Mouse (Mus musculus): ENCODE data around the gene Filip1l. TPM values are rescaled to one million over a fixed set of nuclear protein-coding genes. Genes with fewer than 3 reads are reported as not detected.

Filip1l gene
- polyA plus RNA-seq, 1 experiment from 2014 or later, result 24.3 TPM

DNA sequence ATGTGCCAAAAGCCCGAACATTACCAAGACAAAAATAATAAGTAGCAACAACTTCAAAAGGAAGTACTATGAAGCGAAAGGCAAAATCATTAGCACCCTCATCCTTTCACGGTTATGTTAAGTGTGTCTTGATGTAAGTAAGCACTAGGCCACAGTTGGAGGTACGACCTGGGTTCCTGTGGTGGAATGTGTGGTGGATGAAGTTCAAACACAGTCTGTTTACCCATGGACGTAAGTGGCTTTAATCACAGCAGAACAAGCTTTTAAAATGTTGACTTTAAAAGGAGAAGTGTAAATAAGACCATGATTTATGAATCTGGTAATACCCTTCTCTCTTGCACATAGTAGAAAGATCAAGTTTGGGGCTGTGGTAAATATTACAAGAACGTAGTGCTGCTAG is 153.2 kb downstream of the Filip1l start:
- ATAC-seq (ENCODE audit: insufficient number of reproducible peaks, low FRiP score, low TSS enrichment, low read depth), result no peak
- H3K9me3 ChIP-seq (ENCODE audit: control insufficient read depth, low read length), result no peaks in the 10 kb centered on the region
- H3K27me3 ChIP-seq (ENCODE audit: control insufficient read depth, insufficient read depth, low read length), result no peaks in the 10 kb centered on the region
- H3K9ac ChIP-seq (ENCODE audit: low read length), result no peak overlapping the region
- H3K36me3 ChIP-seq (ENCODE audit: control insufficient read depth, insufficient read depth, low read length), result no peaks in the 10 kb centered on the region
- H3K27ac ChIP-seq (replicated peaks; ENCODE audit: low read depth, low read length), result no peak overlapping the region
- no peak for DNase-seq (ENCODE audit: low spot score)
- no peak overlapping the region for H3K4me2 ChIP-seq (ENCODE audit: low read depth, severe bottlenecking)
- WGBS, result 59% methylated on average over 6 of the region's 6 CpGs
- H3K4me3 ChIP-seq (ENCODE audit: low read depth, low read length), result no peak overlapping the region
- no peaks in the 10 kb centered on the region for H3K4me1 ChIP-seq (ENCODE audit: control insufficient read depth, insufficient read depth, low read length)

DNA sequence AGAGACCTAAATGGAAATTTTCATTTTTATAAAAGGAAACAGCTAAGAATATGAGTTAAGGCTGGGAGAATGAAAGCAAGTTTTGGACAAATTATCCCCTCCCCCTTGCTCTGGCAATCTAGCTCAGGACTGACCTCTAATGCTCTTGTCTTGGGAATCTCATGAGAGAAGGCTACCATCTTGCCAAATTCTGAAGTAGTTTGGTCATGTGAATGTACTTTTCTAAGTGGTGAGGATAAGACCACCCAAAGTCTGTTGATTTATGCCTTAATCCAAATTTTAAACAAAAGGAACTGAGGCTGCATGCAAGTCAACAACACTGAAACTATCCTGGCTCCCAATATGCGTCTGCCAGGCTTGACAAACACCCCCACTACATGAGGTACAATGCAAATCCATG is 155.5 kb downstream of the Filip1l start:
- H3K9ac ChIP-seq (ENCODE audit: low read length), result no peak overlapping the region
- H3K36me3 ChIP-seq (ENCODE audit: control insufficient read depth, insufficient read depth, low read length), result no peaks in the 10 kb centered on the region
- WGBS, result 77% methylated on average over 1 of the region's 1 CpGs

DNA sequence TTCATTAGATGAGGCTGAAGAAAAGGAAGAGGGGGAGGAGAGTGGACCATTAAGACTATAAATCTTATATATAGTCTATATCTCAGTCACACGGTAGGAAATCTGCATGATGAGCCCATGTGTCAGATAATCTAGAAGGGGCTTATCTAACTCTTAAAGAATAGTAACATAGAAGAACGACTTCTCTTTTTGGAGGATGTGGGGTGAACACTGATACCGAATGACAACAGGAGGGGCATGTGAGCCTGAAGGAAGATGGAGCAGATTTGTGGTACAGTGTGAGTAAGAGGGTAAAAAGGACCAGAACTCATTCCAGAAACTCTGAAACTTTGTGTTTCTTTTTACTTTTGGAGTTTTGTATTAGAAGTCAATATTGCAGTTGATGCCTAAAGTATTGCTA is 156.2 kb downstream of the Filip1l start:
- Histone ChIP-seq H3K36me3 (ENCODE audit: control insufficient read depth, insufficient read depth, low read length) (no peaks in the 10 kb centered on the region), H3K4me2 (ENCODE audit: low read depth, severe bottlenecking) (no peak overlapping the region), H3K4me3 (ENCODE audit: low read depth, low read length) (no peak overlapping the region), H3K27ac (replicated peaks; ENCODE audit: low read depth, low read length) (no peak overlapping the region), H3K27me3 (ENCODE audit: control insufficient read depth, insufficient read depth, low read length) (no peaks in the 10 kb centered on the region), H3K9me3 (ENCODE audit: control insufficient read depth, low read length) (no peaks in the 10 kb centered on the region), H3K9ac (ENCODE audit: low read length) (no peak overlapping the region), H3K4me1 (ENCODE audit: control insufficient read depth, insufficient read depth, low read length) (no peaks in the 10 kb centered on the region)
- DNase-seq (ENCODE audit: low spot score) (no peak), ATAC-seq (ENCODE audit: insufficient number of reproducible peaks, low FRiP score, low TSS enrichment, low read depth) (no peak)
- WGBS, result 86% methylated on average over 3 of the region's 3 CpGs

More for the DNA sequence above, 155.5 kb downstream of the Filip1l start:
- Histone ChIP-seq H3K27me3 (ENCODE audit: control insufficient read depth, insufficient read depth, low read length) (no peaks in the 10 kb centered on the region), H3K27ac (replicated peaks; ENCODE audit: low read depth, low read length) (no peak overlapping the region), H3K4me1 (ENCODE audit: control insufficient read depth, insufficient read depth, low read length) (no peaks in the 10 kb centered on the region), H3K4me3 (ENCODE audit: low read depth, low read length) (no peak overlapping the region), H3K9me3 (ENCODE audit: control insufficient read depth, low read length) (no peaks in the 10 kb centered on the region), H3K4me2 (ENCODE audit: low read depth, severe bottlenecking) (no peak overlapping the region)
- no peak for DNase-seq (ENCODE audit: low spot score)
- ATAC-seq (ENCODE audit: insufficient number of reproducible peaks, low FRiP score, low TSS enrichment, low read depth), result no peak

DNA sequence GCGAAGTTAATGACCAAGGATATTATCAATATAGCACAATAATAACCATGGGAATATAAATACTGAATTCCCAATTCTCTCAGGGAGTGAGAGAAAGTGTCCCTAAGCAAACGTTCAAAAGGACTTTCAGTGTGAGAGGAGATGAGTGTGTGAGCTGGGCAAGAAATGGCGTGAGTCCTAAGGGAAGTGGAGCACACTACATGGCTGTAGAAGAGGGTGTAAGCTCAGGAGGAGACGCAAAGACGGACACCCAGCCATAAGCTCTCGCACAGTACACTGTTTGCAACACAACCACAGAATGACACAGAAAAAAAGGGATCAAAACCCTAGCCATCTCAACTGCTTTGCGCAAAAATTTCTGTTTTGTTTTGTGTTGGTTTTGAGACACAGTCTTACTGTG is 160.7 kb downstream of the Filip1l start:
- no peaks in the 10 kb centered on the region for H3K4me1 ChIP-seq (ENCODE audit: control insufficient read depth, insufficient read depth, low read length)
- no peaks in the 10 kb centered on the region for H3K27me3 ChIP-seq (ENCODE audit: control insufficient read depth, insufficient read depth, low read length)
- H3K4me2 ChIP-seq (ENCODE audit: low read depth, severe bottlenecking), result no peak overlapping the region
- H3K4me3 ChIP-seq (ENCODE audit: low read depth, low read length), result no peak overlapping the region
- H3K9me3 ChIP-seq (ENCODE audit: control insufficient read depth, low read length), result no peaks in the 10 kb centered on the region
- ATAC-seq (ENCODE audit: insufficient number of reproducible peaks, low FRiP score, low TSS enrichment, low read depth), result no peak
- H3K36me3 ChIP-seq (ENCODE audit: control insufficient read depth, insufficient read depth, low read length), result no peaks in the 10 kb centered on the region
- no peak for DNase-seq (ENCODE audit: low spot score)
- H3K9ac ChIP-seq (ENCODE audit: low read length), result no peak overlapping the region
- no peak overlapping the region for H3K27ac ChIP-seq (replicated peaks; ENCODE audit: low read depth, low read length)
- WGBS, result 77% methylated on average over 7 of the region's 7 CpGs

DNA sequence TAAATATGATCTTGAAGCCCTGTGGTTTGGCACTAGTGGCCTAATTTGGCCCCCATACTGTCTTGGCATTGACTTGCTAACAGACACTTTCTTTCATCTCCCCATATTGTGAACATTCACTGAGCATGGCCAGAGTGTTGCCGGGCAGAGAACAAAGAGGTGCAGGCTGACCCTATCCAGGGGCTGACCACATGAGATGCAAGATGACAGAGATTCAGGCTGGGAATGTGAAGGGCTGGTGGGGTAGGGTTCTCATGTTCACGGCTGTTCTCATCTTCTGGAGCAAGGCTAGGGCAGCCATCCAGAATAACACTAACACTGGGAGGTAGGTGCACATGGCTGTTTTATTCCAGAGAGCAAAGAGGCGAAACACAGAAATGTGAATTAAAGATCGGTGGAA is 161.5 kb downstream of the Filip1l start:
- H3K4me1 ChIP-seq (ENCODE audit: control insufficient read depth, insufficient read depth, low read length), result no peaks in the 10 kb centered on the region
- H3K27ac ChIP-seq (replicated peaks; ENCODE audit: low read depth, low read length), result no peak overlapping the region
- DNase-seq (ENCODE audit: low spot score), result no peak
- no peak overlapping the region for H3K9ac ChIP-seq (ENCODE audit: low read length)
- H3K27me3 ChIP-seq (ENCODE audit: control insufficient read depth, insufficient read depth, low read length), result no peaks in the 10 kb centered on the region
- no peak overlapping the region for H3K4me2 ChIP-seq (ENCODE audit: low read depth, severe bottlenecking)
- WGBS, result 69% methylated on average over 4 of the region's 4 CpGs
- H3K4me3 ChIP-seq (ENCODE audit: low read depth, low read length), result no peak overlapping the region
- no peaks in the 10 kb centered on the region for H3K36me3 ChIP-seq (ENCODE audit: control insufficient read depth, insufficient read depth, low read length)
- H3K9me3 ChIP-seq (ENCODE audit: control insufficient read depth, low read length), result no peaks in the 10 kb centered on the region
- ATAC-seq (ENCODE audit: insufficient number of reproducible peaks, low FRiP score, low TSS enrichment, low read depth), result no peak

DNA sequence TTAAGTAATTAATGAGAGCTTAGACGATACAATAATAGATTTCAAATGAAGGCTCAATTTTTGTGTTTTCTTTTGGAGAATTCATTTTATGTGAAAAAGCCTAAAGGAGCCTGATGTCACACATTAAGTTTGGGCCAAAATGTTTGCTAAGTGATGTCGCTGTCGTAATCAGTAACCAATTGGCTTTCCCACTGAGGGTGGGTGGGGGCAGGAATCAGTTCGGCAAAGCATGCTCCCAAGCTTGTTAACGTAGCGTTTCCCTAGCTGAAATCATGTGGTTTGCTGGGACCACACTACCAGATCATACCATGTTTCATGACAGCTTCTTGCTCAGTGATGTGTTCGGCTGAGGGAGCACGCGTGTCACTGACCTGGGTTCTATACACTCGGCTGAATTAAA is 162.7 kb downstream of the Filip1l start:
- WGBS, result 84% methylated on average over 10 of the region's 10 CpGs
- no peaks in the 10 kb centered on the region for H3K9me3 ChIP-seq (ENCODE audit: control insufficient read depth, low read length)
- H3K4me2 ChIP-seq (ENCODE audit: low read depth, severe bottlenecking), result no peak overlapping the region
- DNase-seq (ENCODE audit: low spot score) (no peak), ATAC-seq (ENCODE audit: insufficient number of reproducible peaks, low FRiP score, low TSS enrichment, low read depth) (no peak)
- H3K9ac ChIP-seq (ENCODE audit: low read length), result no peak overlapping the region
- H3K4me1 ChIP-seq (ENCODE audit: control insufficient read depth, insufficient read depth, low read length), result no peaks in the 10 kb centered on the region
- H3K4me3 ChIP-seq (ENCODE audit: low read depth, low read length), result no peak overlapping the region
- H3K36me3 ChIP-seq (ENCODE audit: control insufficient read depth, insufficient read depth, low read length), result no peaks in the 10 kb centered on the region
- H3K27ac ChIP-seq (replicated peaks; ENCODE audit: low read depth, low read length), result no peak overlapping the region
- H3K27me3 ChIP-seq (ENCODE audit: control insufficient read depth, insufficient read depth, low read length), result no peaks in the 10 kb centered on the region

DNA sequence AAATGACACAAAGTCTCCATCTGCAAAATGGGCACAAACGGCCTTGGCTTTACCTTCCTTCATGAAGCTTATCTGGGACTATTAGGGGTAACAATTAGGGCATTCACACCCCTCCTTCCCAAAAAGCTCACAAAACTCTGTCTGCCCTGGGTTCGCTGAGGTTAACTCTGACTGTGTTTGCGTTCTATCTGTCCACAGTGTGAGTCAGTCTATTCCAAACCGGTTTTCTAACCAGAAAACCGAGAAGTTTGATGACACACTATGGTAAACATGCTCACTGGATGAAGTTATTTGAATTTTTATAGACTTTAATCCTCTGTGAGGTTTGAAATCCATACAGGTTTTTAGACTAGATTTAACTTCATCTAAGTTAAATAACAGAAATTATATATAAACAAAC is 172.2 kb downstream of the Filip1l start:
- H3K4me2 ChIP-seq (ENCODE audit: low read depth, severe bottlenecking), result no peak overlapping the region
- H3K27me3 ChIP-seq (ENCODE audit: control insufficient read depth, insufficient read depth, low read length), result no peaks in the 10 kb centered on the region
- no peak for ATAC-seq (ENCODE audit: insufficient number of reproducible peaks, low FRiP score, low TSS enrichment, low read depth)
- no peak overlapping the region for H3K4me3 ChIP-seq (ENCODE audit: low read depth, low read length)
- H3K27ac ChIP-seq (replicated peaks; ENCODE audit: low read depth, low read length), result no peak overlapping the region
- no peak overlapping the region for H3K9ac ChIP-seq (ENCODE audit: low read length)
- no peaks in the 10 kb centered on the region for H3K4me1 ChIP-seq (ENCODE audit: control insufficient read depth, insufficient read depth, low read length)
- 87% methylated on average over 5 of the region's 5 CpGs for WGBS
- no peak for DNase-seq (ENCODE audit: low spot score)
- H3K36me3 ChIP-seq (ENCODE audit: control insufficient read depth, insufficient read depth, low read length), result no peaks in the 10 kb centered on the region
- H3K9me3 ChIP-seq (ENCODE audit: control insufficient read depth, low read length), result no peaks in the 10 kb centered on the region

DNA sequence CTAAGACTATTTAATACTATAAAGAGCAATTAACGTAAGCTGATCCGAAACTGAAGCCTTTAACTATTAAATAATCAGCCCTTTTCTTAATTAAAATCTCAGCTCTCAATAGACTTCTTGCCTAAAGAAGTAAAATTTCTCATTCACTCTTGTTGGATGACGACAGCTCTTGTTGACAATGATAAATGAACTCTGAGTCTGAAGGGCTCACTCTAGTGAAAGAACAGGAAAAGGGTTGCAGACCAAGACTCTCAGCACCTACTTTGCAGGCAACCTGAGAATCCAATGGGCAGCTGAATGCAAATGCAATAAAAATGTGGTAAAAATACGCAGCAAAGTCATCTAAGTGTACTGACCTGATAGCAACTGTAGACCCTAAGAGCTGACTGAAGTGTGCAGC is 172.6 kb downstream of the Filip1l start:
- Histone ChIP-seq H3K27me3 (ENCODE audit: control insufficient read depth, insufficient read depth, low read length) (no peaks in the 10 kb centered on the region), H3K4me3 (ENCODE audit: low read depth, low read length) (no peak overlapping the region), H3K27ac (replicated peaks; ENCODE audit: low read depth, low read length) (no peak overlapping the region), H3K36me3 (ENCODE audit: control insufficient read depth, insufficient read depth, low read length) (no peaks in the 10 kb centered on the region), H3K4me1 (ENCODE audit: control insufficient read depth, insufficient read depth, low read length) (peaks cover under 1% of the 10 kb centered on the region; the same call in 1 of the 2 replicates), H3K4me2 (ENCODE audit: low read depth, severe bottlenecking) (no peak overlapping the region), H3K9ac (ENCODE audit: low read length) (no peak overlapping the region), H3K9me3 (ENCODE audit: control insufficient read depth, low read length) (no peaks in the 10 kb centered on the region)
- ATAC-seq (ENCODE audit: insufficient number of reproducible peaks, low FRiP score, low TSS enrichment, low read depth), result no peak
- 67% methylated on average over 4 of the region's 4 CpGs for WGBS
- no peak for DNase-seq (ENCODE audit: low spot score)

DNA sequence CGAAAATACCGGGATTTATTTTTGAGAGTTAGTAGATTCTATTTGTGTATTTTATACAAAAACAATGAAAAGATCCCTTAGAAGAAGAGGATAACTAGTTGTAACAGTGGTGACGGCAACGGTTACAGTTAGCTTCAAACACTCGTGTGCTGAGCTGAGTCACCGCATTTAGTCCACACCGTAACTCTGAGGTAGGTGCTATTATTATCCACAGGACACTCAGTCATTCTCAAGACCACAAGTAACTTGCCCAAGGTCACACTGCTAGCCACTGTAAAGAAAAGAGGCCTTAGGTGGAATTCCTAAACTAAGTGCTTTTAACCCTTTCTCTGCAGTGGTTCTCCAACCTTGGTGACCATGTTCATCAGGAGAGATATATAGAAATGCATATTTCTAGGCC is 174.0 kb downstream of the Filip1l start:
- Histone ChIP-seq H3K9ac (ENCODE audit: low read length) (no peak overlapping the region), H3K36me3 (ENCODE audit: control insufficient read depth, insufficient read depth, low read length) (no peaks in the 10 kb centered on the region), H3K4me1 (ENCODE audit: control insufficient read depth, insufficient read depth, low read length) (peaks cover 3% of the 10 kb centered on the region; the same call in 1 of the 2 replicates), H3K27me3 (ENCODE audit: control insufficient read depth, insufficient read depth, low read length) (no peaks in the 10 kb centered on the region), H3K4me3 (ENCODE audit: low read depth, low read length) (no peak overlapping the region), H3K27ac (replicated peaks; ENCODE audit: low read depth, low read length) (no peak overlapping the region), H3K9me3 (ENCODE audit: control insufficient read depth, low read length) (no peaks in the 10 kb centered on the region), H3K4me2 (ENCODE audit: low read depth, severe bottlenecking) (no peak overlapping the region)
- no peak for DNase-seq (ENCODE audit: low spot score)
- ATAC-seq (ENCODE audit: insufficient number of reproducible peaks, low FRiP score, low TSS enrichment, low read depth), result no peak
- 94% methylated on average over 7 of the region's 7 CpGs for WGBS
